Mouse (Mus musculus) lung, adult 2 months (tissue): ENCODE data around the gene Hbb-bh1.

Experiments
- CTCF ChIP-seq: fragments of 200-500 bp; IDR thresholded peaks from 2 replicates; pipeline ENCODE4 v1.5.1; 2011; ENCODE audit warnings: mild to moderate bottlenecking, low read length, control low read depth; ENCODE audit not compliant: insufficient read depth
- POLR2A ChIP-seq: fragments of 200-500 bp; IDR thresholded peaks from 2 replicates; pipeline ENCODE4 v1.6.1; 2011; ENCODE audit warnings: low read depth, mild to moderate bottlenecking, control low read depth, low read length, borderline replicate concordance; ENCODE audit errors: extremely low read depth

GRCm38 (mm10) chr7:103811223-103811845 lies 31.6 kb downstream of the Hbb-bh1 start:
- TF ChIP-seq CTCF (no peak), POLR2A (no peak)
